Mouse (Mus musculus) midbrain, postnatal 0 days (tissue): ENCODE results near the gene Tns3. TPM values are rescaled to one million over a fixed set of nuclear protein-coding genes. Genes with fewer than 3 reads are reported as not detected.

Source experiments
- ATAC-seq: fragments of 200-750 bp; cut with Nextera tagmentation; 2 replicates; pipeline ENCODE4 v1.8.0; 2017; ENCODE audit warnings: moderate number of reproducible peaks, mild to moderate bottlenecking, moderate TSS enrichment, moderate library complexity; ENCODE audit not compliant: low FRiP score
- DNase-seq: peaks from one replicate; pipeline ENCODE4 v3.0.0-alpha.2; 2015; ENCODE audit warnings: low spot score
- H3K27ac ChIP-seq: fragments of 300-500 bp; sonication (generic); 2 replicates; pipeline ENCODE4 v1.5.1; 2014; ENCODE audit warnings: low read depth, mild to moderate bottlenecking, low read length, mixed read lengths
- H3K27me3 ChIP-seq: fragments of 300-500 bp; sonication (generic); 2 replicates; pipeline ENCODE4 v1.6.1; 2014; ENCODE audit warnings: low read length, control low read depth, mixed read lengths; ENCODE audit not compliant: insufficient read depth
- H3K36me3 ChIP-seq: fragments of 300-500 bp; sonication (generic); 2 replicates; pipeline ENCODE4 v1.6.1; 2014; ENCODE audit warnings: low read length, control low read depth, mixed read lengths; ENCODE audit not compliant: insufficient read depth
- H3K4me1 ChIP-seq: fragments of 300-500 bp; sonication (generic); 2 replicates; pipeline ENCODE4 v1.6.1; 2014; ENCODE audit warnings: mild to moderate bottlenecking, control low read depth, antibody characterized with exemption, low read length, mixed read lengths; ENCODE audit not compliant: insufficient read depth
- H3K4me2 ChIP-seq: fragments of 300-500 bp; sonication (generic); 2 replicates; pipeline ENCODE4 v1.6.1; 2014; ENCODE audit warnings: low read depth, mild to moderate bottlenecking, low read length, mixed read lengths; ENCODE audit not compliant: poor library complexity, severe bottlenecking
- H3K4me3 ChIP-seq: fragments of 300-500 bp; sonication (generic); 2 replicates; pipeline ENCODE4 v1.5.1; 2014; ENCODE audit warnings: low read depth, mild to moderate bottlenecking, low read length, moderate library complexity
- H3K9ac ChIP-seq: fragments of 300-500 bp; sonication (generic); replicated peaks from 2 replicates; pipeline ENCODE4 v1.6.1; 2014; ENCODE audit warnings: mild to moderate bottlenecking, low read length, moderate library complexity, mixed read lengths; ENCODE audit not compliant: poor library complexity, severe bottlenecking
- H3K9me3 ChIP-seq: fragments of 300-500 bp; sonication (generic); 2 replicates; pipeline ENCODE4 v1.6.1; 2016; ENCODE audit warnings: low read length, control low read depth
- CTCF ChIP-seq: IDR thresholded peaks from 2 replicates; pipeline ENCODE4 v1.5.1; 2016; ENCODE audit warnings: antibody characterized with exemption, mild to moderate bottlenecking
- WGBS: fragments of 180-500 bp; shearing (Covaris S2); extraction: QIAGEN DNeasy Blood & Tissue Kit; methylation state at CpG from one replicate; pipeline ENCODE4 v1.1.7; 2014; 5-methylcytosine and 5-hydroxymethylcytosine counted together
- polyA plus RNA-seq: library from polyadenylated mRNA; unstranded; fragments of >200 nt; fragmentation: Nextera tagmentation; extraction: Ambion mirVana; gene quantifications from 2 replicates; pipeline ENCODE4 v1.2.1, GENCODE M21; 2015
- total RNA-seq: library from RNA; depleted of rRNA; stranded (reverse); fragments of >200 nt; gene quantifications from 2 replicates; pipeline ENCODE4 v1.2.3, GENCODE M21; 2014

The Tns3 gene
- total and polyA plus RNA-seq, 2 experiments from 2014 or later: 4.9 to 38.7 TPM

- no peak for DNase-seq
- no peaks in the 10 kb centered on the region for H3K9me3 ChIP-seq
- H3K27ac ChIP-seq: no peak overlapping the region
- 86% methylated on average over 5 of the region's 5 CpGs for WGBS
- H3K36me3 ChIP-seq: no peaks in the 10 kb centered on the region
- no peak overlapping the region for H3K4me3 ChIP-seq
- no peaks in the 10 kb centered on the region for H3K4me1 ChIP-seq
- no peak overlapping the region for H3K4me2 ChIP-seq
- H3K27me3 ChIP-seq: no peaks in the 10 kb centered on the region
- no peak for ATAC-seq
- TF ChIP-seq CTCF: no peak
- H3K9ac ChIP-seq: no peak overlapping the region
Observed at GRCm38 (mm10) chr11:8579789-8580188, 84.5 kb downstream of the Tns3 start.

GRCm38 (mm10) chr11:8575217-8576180 is 88.8 kb downstream of the Tns3 start:
- no peak overlapping the region for H3K27ac ChIP-seq
- no peak overlapping the region for H3K4me2 ChIP-seq
- TF ChIP-seq CTCF: no peak
- 77% methylated on average over 10 of the region's 10 CpGs for WGBS
- H3K27me3 ChIP-seq: no peaks in the 10 kb centered on the region
- no peaks in the 10 kb centered on the region for H3K4me1 ChIP-seq
- H3K4me3 ChIP-seq: no peak overlapping the region
- no peaks in the 10 kb centered on the region for H3K9me3 ChIP-seq
- H3K36me3 ChIP-seq: no peaks in the 10 kb centered on the region
- H3K9ac ChIP-seq: no peak overlapping the region
- no peak for DNase-seq
- ATAC-seq: no peak

- TF ChIP-seq CTCF: no peak
- ATAC-seq (no peak), DNase-seq (no peak)
- Histone ChIP-seq H3K4me3 (no peak overlapping the region), H3K9ac (no peak overlapping the region), H3K36me3 (no peaks in the 10 kb centered on the region), H3K4me2 (no peak overlapping the region), H3K9me3 (no peaks in the 10 kb centered on the region), H3K4me1 (no peaks in the 10 kb centered on the region), H3K27ac (no peak overlapping the region), H3K27me3 (no peaks in the 10 kb centered on the region)
- WGBS: 83% methylated on average over 6 of the region's 6 CpGs
Observed at GRCm38 (mm10) chr11:8574562-8574961, 89.8 kb downstream of the Tns3 start.

GRCm38 (mm10) chr11:8572762-8573161 is 91.6 kb downstream of the Tns3 start:
- DNase-seq (no peak), ATAC-seq (no peak)
- 90% methylated on average over 7 of the region's 7 CpGs for WGBS

GRCm38 (mm10) chr11:8569232-8570028 is 94.9 kb downstream of the Tns3 start:
- Histone ChIP-seq H3K9ac (no peak overlapping the region), H3K4me1 (no peaks in the 10 kb centered on the region; the same call in 1 of the 2 replicates), H3K9me3 (no peaks in the 10 kb centered on the region), H3K4me3 (no peak overlapping the region), H3K27me3 (no peaks in the 10 kb centered on the region), H3K27ac (no peak overlapping the region), H3K4me2 (no peak overlapping the region), H3K36me3 (no peaks in the 10 kb centered on the region)
- no peak for DNase-seq
- TF ChIP-seq CTCF: no peak
- 17% methylated on average over 7 of the region's 7 CpGs for WGBS
- ATAC-seq: no peak

More at GRCm38 (mm10) chr11:8572762-8573161, 91.6 kb downstream of the Tns3 start:
- no peaks in the 10 kb centered on the region; the same call in 1 of the 2 replicates for H3K4me1 ChIP-seq
- H3K9me3 ChIP-seq: no peaks in the 10 kb centered on the region
- H3K27me3 ChIP-seq: no peaks in the 10 kb centered on the region
- no peak overlapping the region for H3K27ac ChIP-seq
- no peak for TF ChIP-seq CTCF
- H3K4me3 ChIP-seq: no peak overlapping the region
- H3K36me3 ChIP-seq: no peaks in the 10 kb centered on the region
- H3K9ac ChIP-seq: no peak overlapping the region
- no peak overlapping the region for H3K4me2 ChIP-seq
